Mouse (Mus musculus) liver (tissue): ENCODE data around the gene Mpz.

Experiments
- DNase-seq: peaks from one replicate; pipeline ENCODE4 v3.0.0-alpha.2; 2020; ENCODE audit warnings: mixed read lengths

Mpz gene

GRCm38 (mm10) chr1:171149974-171150760 is at the start of gene Mpz, which contains the start of gene Sdhc:
Mpz (plus strand) TSS chr1:171150711.
Sdhc (minus strand) TSS chr1:171150603.
- peak; percentile 96 for DNase-seq

- DNase-seq = no peak
These were observed 49.5 kb upstream of the Mpz start for GRCm38 (mm10) chr1:171101033-171101432.

DNA sequence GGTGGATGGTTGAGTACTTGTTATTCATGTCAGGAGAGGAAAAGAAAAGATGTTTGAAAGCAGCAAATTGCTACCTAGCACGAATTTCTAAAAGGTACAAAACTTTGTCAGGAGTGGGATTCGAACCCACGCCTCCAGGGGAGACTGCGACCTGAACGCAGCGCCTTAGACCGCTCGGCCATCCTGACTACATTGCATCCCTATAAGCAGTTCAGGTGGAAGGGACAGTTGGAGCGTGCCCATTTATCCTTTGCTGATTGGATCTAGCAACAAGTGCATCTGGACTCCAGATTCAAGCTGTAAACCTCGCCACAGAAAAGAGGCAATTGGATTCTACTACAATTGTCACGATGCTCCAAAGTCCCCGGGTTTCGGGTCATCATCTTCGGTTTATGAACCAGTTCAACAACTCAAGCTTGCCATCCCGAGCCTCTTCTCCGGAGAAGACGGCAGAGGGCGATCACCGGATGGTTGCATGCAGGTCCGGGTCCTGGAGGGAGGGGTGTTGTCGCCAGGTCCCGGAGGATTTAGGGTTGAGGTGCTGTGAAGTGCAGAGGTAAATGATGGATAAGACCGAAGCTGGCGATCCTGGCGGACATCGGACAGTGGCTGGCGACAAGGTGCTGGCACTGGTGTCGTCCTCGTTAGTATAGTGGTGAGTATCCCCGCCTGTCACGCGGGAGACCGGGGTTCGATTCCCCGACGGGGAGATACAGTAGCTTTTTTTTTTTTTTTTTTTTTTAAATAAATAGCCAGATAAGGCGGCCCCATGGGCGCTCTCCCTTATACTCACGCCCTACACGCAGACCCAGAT is 48.6 kb upstream of the Mpz start:
- peak; percentile 91 for DNase-seq

DNA sequence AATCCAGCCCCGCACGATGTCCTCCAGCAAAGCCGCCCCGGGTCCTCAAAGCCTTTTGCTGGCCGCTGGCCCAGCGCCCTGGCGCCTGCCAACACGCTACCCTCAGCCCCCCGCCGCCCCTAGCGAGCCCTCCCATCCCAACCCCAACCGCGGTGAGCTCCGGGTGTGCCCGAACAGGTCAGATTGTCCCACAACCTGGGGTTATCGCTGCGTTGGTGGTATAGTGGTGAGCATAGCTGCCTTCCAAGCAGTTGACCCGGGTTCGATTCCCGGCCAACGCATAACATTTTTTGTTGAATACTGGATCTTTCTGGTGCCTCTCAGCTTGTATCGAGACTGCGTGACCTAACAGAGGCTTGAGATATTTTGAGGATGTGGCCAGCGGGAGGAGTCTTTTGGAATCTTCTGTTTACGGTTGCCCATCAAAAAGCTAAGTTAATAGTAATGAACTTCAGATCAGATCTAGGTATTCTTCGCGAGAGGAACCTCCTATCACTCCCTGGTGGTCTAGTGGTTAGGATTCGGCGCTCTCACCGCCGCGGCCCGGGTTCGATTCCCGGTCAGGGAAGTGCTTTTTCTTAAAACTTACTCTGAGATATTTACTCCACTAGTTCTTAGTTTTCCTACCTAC is 47.8 kb upstream of the Mpz start:
- DNase-seq = peak; percentile 90

GRCm38 (mm10) chr1:171103179-171103840 is 47.2 kb upstream of the Mpz start:
- no peak for DNase-seq

DNA sequence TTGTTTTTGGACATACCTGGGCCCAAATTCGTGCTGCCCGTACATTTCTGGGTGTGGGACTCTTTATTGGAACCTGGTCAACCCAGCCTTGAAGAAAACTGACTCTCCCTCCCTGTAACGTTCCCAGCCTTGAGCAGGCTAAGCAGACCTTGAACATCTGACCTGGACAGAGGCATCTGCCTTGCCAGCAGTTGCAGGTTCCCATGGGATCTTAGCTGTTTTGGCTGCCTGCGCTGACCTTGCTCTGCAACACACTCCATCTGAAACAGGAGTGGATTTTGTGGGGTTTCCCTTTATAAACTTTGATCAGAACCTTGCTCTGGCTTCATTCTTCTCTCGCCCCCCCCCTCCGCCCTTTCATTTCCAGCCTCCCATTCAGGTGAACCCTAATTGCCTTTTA is 45.3 kb upstream of the Mpz start:
- DNase-seq = no peak

- DNase-seq = peak; percentile 34
These were observed 40.9 kb upstream of the Mpz start for GRCm38 (mm10) chr1:171109620-171110019.

GRCm38 (mm10) chr1:171110659-171111019 is 39.9 kb upstream of the Mpz start:
- no peak for DNase-seq

DNA sequence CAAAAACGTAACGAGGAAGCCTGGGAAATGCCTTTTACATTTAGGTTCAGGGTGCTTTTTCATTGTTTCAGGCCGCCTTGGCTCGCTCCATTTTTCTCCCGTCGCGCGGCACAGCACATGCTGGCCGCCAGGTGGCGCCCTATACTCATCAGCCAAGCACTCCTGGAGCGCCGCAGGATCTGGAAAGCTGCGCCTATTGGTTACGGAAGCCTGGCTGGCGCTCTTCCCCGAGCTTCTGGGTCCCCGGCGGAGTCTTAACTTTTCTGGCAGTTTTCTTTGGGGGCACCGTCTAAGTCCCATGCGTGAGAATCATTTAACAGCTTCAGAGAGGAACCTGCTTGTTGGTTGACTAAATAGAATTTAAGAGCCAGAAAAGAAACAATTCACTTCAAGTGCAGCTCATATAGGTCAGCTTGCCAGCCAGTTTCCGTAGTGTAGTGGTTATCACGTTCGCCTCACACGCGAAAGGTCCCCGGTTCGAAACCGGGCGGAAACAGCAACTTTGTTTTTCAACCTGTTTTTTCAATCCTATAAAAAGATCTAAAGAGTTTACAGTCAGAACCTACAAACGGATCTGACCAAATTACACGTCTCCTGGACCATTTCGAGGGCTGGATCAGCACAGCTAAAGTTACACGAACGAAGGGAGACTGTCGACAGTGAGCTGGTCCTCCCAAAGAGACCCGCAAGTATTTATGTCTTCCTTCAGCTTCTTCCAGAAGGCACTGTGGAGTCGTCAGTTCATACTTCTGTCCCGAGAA is 39.3 kb upstream of the Mpz start:
- DNase-seq = peak; percentile 94

DNA sequence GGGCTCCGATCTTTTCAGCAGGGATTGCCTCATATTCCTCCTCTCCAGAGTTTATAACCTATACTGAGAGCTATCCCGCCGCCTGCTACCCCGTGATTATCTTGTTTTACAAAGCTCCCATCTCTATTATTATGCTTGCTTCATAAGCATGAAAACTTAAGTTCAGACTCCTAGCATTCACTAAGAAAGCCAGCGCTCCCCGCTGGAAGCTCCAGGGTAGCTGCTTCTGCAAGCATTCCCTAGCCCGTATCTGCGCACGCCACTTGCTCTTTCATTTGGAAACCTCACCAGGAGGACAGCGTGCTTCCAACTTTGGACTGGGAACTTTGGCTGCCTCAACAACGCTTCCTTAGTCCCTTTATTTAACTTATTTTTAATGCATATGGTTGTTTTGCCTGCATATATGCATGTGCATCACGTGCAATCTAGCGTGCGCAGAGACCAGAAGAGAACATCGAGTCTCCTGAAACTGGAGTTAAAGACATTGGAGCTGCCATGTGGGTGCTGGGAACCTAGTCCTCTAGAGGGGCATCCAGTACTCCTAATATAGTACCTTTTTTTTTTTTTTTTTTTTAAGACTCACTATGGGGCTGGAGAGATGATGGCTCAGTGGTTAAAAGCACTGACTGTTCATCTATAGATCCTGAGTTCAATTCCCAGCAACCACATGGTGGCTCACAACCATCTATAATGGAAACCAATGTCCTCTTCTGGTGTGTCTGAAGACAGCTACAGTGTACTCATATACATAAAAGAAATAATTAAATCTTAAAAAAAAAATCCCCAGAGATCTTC is 38.5 kb upstream of the Mpz start:
- DNase-seq = peak; percentile 63

DNA sequence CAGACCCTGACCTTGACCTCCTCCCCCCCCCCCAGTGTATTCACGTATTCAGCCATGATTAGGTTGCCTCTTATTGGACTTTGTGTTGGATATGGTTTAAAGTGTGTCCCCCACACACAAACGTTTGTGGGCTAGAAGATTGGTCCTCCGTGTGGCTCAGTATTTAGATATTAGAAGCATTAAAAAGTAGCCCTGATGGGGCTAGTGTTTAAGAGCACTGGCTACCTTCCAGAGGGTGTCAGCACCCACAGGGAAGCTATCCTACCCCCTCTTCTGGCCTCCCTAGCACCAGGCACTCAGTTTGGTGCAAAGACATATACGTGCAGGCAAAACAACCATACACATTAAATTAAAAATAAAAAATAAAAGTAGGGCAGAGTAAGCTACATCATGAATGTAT is 37.5 kb upstream of the Mpz start:
- DNase-seq = no peak

DNA sequence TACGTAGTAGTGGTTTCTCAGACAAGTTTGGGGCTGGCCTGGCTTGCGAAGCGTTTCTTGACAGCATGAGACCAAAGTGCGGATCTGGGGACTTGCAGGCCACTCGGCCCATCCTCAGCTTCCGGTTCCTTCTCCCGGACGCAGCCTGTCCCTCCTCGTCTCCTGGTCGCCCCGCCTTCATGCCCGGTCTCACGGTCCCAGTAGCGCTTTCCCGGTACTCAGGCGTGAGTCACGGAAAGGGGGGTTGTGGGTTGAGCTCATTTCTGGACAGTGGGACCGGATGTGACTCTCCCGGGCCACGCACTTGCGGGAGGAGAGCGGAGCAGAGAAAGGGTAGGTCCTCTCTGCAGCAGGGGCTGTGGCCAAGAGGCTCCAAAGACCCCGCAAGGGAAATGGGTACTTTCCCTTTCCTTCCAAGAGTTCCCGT is 36.6 kb upstream of the Mpz start, which contains the start of gene Cfap126:
Cfap126 (plus strand) TSS at position 46 of the 427 bp plus-strand sequence.
- peak; percentile 83 for DNase-seq

GRCm38 (mm10) chr1:171116280-171116679 is 34.2 kb upstream of the Mpz start:
- DNase-seq = peak; percentile 45

DNA sequence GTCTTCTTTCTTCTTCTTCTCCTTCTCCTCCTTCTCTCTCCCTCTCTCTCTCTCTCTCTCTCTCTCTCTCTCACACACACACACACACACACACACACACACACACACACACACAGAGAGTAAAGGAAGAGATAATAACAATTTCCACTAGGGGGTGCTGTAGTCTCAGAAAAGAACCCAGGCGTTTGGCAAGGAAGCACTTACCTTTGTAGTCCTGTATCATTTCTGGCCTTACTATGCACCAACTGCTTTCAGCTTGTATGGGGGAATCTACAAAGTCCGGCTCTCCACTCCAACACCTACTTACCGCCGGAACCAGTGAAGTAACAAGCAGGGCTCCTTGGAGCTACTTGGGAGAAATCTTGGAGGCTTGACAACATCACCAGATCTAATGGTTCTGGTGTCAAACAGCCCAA is 32.2 kb upstream of the Mpz start:
- DNase-seq = peak; percentile 28

DNA sequence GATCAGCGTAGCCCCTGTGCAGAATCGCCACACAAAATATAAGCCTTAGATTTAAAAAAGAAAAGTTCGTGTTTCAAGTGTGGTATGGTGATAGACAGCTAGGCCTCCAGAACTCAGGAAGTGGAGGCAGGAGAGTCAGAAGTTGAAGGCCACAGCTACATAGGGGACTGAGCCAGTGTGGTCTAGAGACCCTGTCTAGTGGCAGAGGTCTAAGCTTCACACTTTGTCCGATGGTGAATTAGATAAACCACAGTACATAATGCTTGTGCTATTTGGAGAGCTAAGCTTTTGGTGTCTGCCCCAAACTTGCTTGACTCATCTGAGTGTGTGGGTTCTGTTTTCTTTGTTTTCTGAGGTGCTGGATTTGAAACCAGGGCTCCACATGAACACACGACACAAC is 31.5 kb upstream of the Mpz start:
- no peak for DNase-seq

DNA sequence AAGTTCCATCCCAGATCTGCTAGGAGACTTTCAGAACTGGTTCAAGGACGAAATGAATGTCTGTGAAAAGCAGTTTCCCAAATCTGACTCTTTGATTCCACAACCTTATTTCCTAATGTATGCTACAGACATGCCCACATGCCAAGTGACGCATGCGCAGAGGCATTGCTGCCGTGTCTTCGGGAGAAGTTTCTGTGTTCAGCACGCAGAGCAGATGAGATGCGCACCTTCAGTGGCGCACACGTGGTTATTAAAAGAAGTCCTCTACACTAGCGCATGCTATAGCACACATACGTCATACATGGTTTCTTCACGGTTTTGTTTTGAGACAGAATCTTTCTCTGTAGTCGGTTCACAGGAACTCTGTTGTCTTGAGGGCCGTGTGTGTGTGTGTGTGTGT is 31.1 kb upstream of the Mpz start:
- DNase-seq = no peak

DNA sequence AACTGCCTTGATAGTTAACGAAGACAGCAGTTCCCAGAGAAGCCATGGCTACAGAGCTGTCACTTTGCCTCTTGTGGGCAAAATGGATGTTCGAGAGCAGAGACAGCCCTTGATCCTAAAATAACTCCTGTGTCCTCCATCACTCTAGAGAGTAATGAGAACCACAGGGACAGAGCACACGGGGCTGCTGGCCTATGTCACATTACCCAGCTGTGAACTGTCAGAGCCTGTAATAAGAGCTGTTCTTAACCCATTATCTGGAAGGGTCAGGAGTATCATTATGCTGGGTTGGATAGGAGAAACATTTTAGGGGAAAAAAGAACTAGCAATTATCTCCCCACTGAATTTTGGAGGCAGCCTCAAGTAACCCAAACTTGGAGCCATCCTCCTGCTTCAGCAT is 29.6 kb upstream of the Mpz start:
- DNase-seq = no peak

DNA sequence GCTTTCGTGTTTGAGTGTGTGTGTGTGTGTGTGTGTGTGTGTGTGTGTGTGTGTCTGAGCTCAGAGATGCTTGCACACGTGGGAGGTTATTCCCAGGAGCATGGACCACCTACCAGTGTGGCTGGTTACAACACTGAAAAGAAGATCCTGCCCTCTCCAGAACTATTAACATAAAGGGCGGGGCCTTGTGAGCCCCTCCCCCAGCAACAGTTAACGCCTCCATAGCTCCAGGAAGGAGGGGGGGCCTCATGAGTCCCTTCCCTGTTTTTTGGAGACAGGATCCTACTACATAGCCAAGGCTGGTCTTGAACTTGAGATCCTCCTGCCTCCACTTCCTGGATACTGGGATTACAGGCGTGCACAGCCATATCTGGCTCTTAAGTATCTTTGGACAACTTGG is 28.7 kb upstream of the Mpz start:
- DNase-seq = peak; percentile 28

DNA sequence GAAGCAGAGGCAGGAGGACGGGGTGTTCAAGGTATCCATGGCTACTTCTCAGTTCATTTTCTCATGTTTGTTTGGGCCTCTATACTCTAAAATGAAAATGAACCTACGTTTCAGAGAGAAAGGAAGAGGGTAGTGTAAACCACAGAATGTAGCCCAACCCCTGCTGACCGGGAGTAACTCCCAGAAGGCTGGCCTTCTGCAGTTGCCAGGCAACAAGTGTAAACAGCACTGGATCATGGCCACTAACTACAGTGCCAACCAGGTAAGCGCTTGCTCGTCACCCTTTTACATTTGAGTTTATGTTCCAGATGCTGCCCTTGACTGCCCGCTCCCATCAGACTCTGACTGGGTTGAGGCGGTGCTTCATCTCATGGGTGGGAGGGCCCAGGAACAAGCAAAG is 27.6 kb upstream of the Mpz start:
- peak; percentile 32 for DNase-seq

DNA sequence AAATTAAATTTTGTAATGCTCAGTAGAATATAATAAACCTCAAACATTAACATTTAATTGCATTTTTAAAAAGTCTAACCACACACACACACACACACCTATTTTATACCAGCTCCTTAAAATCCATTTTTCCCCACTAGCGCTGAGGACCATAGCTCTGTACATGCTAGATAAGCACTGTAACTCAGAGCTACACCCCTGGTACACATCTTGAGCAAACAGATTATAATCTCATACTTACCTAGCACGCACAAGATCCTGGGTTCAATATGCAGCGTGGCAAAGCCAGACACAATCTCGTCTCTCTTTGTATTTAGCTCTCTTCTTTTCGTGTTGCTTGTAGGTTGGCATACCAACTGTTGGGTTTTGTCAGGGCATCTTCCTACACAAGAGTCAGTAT is 26.1 kb upstream of the Mpz start:
- DNase-seq = peak; percentile 37

DNA sequence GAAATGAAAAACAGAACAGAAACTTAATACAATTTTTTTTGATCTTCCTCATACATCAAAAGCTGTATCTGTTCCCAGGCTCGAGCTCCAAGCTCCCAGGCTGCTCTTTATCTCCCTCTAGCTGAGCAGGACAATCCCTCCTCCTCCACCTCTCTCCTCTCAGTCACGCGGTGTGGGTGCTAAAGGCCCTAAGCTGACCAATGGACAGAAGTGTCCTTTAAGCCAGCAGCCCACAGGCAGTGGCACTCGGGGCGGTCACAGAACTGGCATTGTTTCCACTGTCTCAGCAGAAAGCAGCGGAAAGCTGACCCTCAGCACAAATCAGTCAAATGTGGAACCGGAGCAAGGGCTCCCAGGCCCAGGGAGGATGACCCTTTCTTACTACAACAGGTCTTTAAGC is 21.3 kb upstream of the Mpz start:
- peak; percentile 19 for DNase-seq
